Mouse (Mus musculus) MEL (cell line): ENCODE measurements around the gene Fnip2. TPM values are rescaled to one million over a fixed set of nuclear protein-coding genes. Genes with fewer than 3 reads are reported as not detected.

Experiments
- DNase-seq: peaks from one replicate; pipeline ENCODE4 v3.0.0; 2011; ENCODE audit warnings: low read depth, low spot score
- H3K27ac ChIP-seq: 2 replicates; pipeline ENCODE4 v1.5.1; 2012; ENCODE audit warnings: low read depth, mild to moderate bottlenecking, control low read depth, low read length, moderate library complexity; ENCODE audit not compliant: control insufficient read depth
- H3K27me3 ChIP-seq, 2 experiments: fragments of 150-350 bp in 1 of 2; sonication (generic) in 1 of 2; 2 replicates each; pipeline ENCODE4 v1.6.1; 2012; ENCODE audit warnings: low read length in 2 of 2, mild to moderate bottlenecking in 2 of 2, improper control_type of control experiment in 1 of 2, moderate library complexity in 1 of 2; ENCODE audit not compliant: insufficient read depth in 2 of 2, control insufficient read depth in 1 of 2
- H3K36me3 ChIP-seq, 2 experiments: 2 replicates each; pipeline ENCODE4 v1.6.1; 2012 to 2014; ENCODE audit warnings: low read length in 2 of 2, improper control_type of control experiment in 1 of 2, inconsistent platforms in 1 of 2, mild to moderate bottlenecking in 1 of 2; ENCODE audit not compliant: insufficient read depth in 2 of 2, control insufficient read depth in 1 of 2
- H3K4me1 ChIP-seq, 2 experiments: fragments of 150-350 bp in 1 of 2; sonication (generic) in 1 of 2; 2 replicates each; pipeline ENCODE4 v1.6.1; 2012; ENCODE audit warnings: low read length in 2 of 2, improper control_type of control experiment in 1 of 2, mild to moderate bottlenecking in 1 of 2; ENCODE audit not compliant: insufficient read depth in 2 of 2, control insufficient read depth in 1 of 2
- H3K4me3 ChIP-seq, 2 experiments: fragments of 150-350 bp in 1 of 2; sonication (generic) in 1 of 2; 2 replicates each; pipeline ENCODE4 v1.5.1; 2012; ENCODE audit warnings: low read depth in 2 of 2, low read length in 2 of 2, mild to moderate bottlenecking in 2 of 2, moderate library complexity in 2 of 2, control low read depth in 1 of 2, improper control_type of control experiment in 1 of 2; ENCODE audit not compliant: control insufficient read depth in 1 of 2, insufficient read depth in 1 of 2
- H3K79me2 ChIP-seq: 2 replicates; pipeline ENCODE4 v1.6.1; 2012; ENCODE audit warnings: mild to moderate bottlenecking, low read length, moderate library complexity; ENCODE audit not compliant: control insufficient read depth, poor library complexity, insufficient read depth
- H3K9ac ChIP-seq: 2 replicates; pipeline ENCODE4 v1.6.1; 2012; ENCODE audit warnings: low read depth, mild to moderate bottlenecking, control low read depth, low read length, moderate library complexity; ENCODE audit not compliant: control insufficient read depth, poor library complexity, severe bottlenecking
- H3K9me3 ChIP-seq: fragments of 150-350 bp; sonication (generic); replicated peaks from 2 replicates; pipeline ENCODE4 v1.6.1; 2012; ENCODE audit warnings: mild to moderate bottlenecking, low read length, improper control_type of control experiment, moderate library complexity; ENCODE audit not compliant: insufficient read depth
- CHD1 ChIP-seq: IDR thresholded peaks from 2 replicates; pipeline ENCODE4 v1.6.1; 2012; ENCODE audit warnings: low read depth, mild to moderate bottlenecking, inconsistent platforms, low read length, improper control_type of control experiment
- CTCF ChIP-seq, 3 experiments: IDR thresholded peaks in 2 of 3; conservative IDR thresholded peaks in 1 of 3; 2 replicates each; pipeline ENCODE4 v1.5.1; 2011 to 2012; ENCODE audit warnings: low read length in 3 of 3, low read depth in 2 of 3, mild to moderate bottlenecking in 2 of 3, improper control_type of control experiment in 1 of 3, inconsistent platforms in 1 of 3, mixed read lengths in 1 of 3, moderate library complexity in 1 of 3; ENCODE audit not compliant: control insufficient read depth in 1 of 3, insufficient read depth in 1 of 3, poor library complexity in 1 of 3, severe bottlenecking in 1 of 3
- E2F4 ChIP-seq: IDR thresholded peaks from 2 replicates; pipeline ENCODE4 v1.6.1; 2011; ENCODE audit warnings: low read depth, low read length, improper control_type of control experiment, borderline replicate concordance
- EP300 ChIP-seq, 2 experiments: IDR thresholded peaks; 2 replicates each; pipeline ENCODE4 v1.6.1; 2011; ENCODE audit warnings: improper control_type of control experiment in 2 of 2, low read length in 2 of 2, low read depth in 1 of 2, mild to moderate bottlenecking in 1 of 2
- ETS1 ChIP-seq: IDR thresholded peaks from 2 replicates; pipeline ENCODE4 v1.6.1; 2012; ENCODE audit warnings: low read depth, mild to moderate bottlenecking, inconsistent platforms, low read length, improper control_type of control experiment, moderate library complexity
- GABPA ChIP-seq: IDR thresholded peaks from 2 replicates; pipeline ENCODE4 v1.6.1; 2012; ENCODE audit warnings: low read depth, mild to moderate bottlenecking, inconsistent platforms, low read length, improper control_type of control experiment, moderate library complexity
- HCFC1 ChIP-seq: IDR thresholded peaks from 2 replicates; pipeline ENCODE4 v1.6.1; 2012; ENCODE audit warnings: low read depth, mild to moderate bottlenecking, inconsistent platforms, low read length, improper control_type of control experiment, moderate library complexity
- MAFK ChIP-seq: IDR thresholded peaks from 2 replicates; pipeline ENCODE4 v1.6.1; 2011; ENCODE audit warnings: low read depth, mild to moderate bottlenecking, low read length, improper control_type of control experiment, borderline replicate concordance
- MAX ChIP-seq: IDR thresholded peaks from 2 replicates; pipeline ENCODE4 v1.6.1; 2011; ENCODE audit warnings: low read length, improper control_type of control experiment
- MAZ ChIP-seq: IDR thresholded peaks from 2 replicates; pipeline ENCODE4 v1.6.1; 2012; ENCODE audit warnings: low read depth, mild to moderate bottlenecking, inconsistent platforms, low read length, improper control_type of control experiment
- MEF2A ChIP-seq: IDR thresholded peaks from 2 replicates; pipeline ENCODE4 v1.6.1; 2014; ENCODE audit warnings: low read depth, mild to moderate bottlenecking, inconsistent platforms, low read length, improper control_type of control experiment; ENCODE audit not compliant: poor library complexity, insufficient replicate concordance, severe bottlenecking; ENCODE audit errors: extremely low read depth
- MYC ChIP-seq: IDR thresholded peaks from 2 replicates; pipeline ENCODE4 v1.6.1; 2011; ENCODE audit warnings: low read depth, mild to moderate bottlenecking, low read length, improper control_type of control experiment, moderate library complexity
- NELFE ChIP-seq: IDR thresholded peaks from 2 replicates; pipeline ENCODE4 v1.6.1; 2011; ENCODE audit warnings: low read depth, low read length, improper control_type of control experiment
- SIN3A ChIP-seq: IDR thresholded peaks from 2 replicates; pipeline ENCODE4 v1.6.1; 2012; ENCODE audit warnings: low read length, improper control_type of control experiment, inconsistent platforms
- SMC3 ChIP-seq: IDR thresholded peaks from 2 replicates; pipeline ENCODE4 v1.6.1; 2011; ENCODE audit warnings: low read depth, low read length, improper control_type of control experiment
- USF2 ChIP-seq, 2 experiments: IDR thresholded peaks; 2 replicates each; pipeline ENCODE4 v1.6.1; 2011 to 2012; ENCODE audit warnings: improper control_type of control experiment in 2 of 2, low read length in 2 of 2, borderline replicate concordance in 1 of 2, inconsistent platforms in 1 of 2, low read depth in 1 of 2, mild to moderate bottlenecking in 1 of 2; ENCODE audit not compliant: insufficient read depth in 1 of 2
- ZMIZ1 ChIP-seq: IDR thresholded peaks from 2 replicates; pipeline ENCODE4 v1.6.1; 2012; ENCODE audit warnings: low read depth, mild to moderate bottlenecking, inconsistent platforms, low read length, improper control_type of control experiment, moderate library complexity
- polyA plus RNA-seq, 2 experiments: library from polyadenylated mRNA; stranded (reverse) in 1 of 2; unstranded in 1 of 2; fragments of >175 nt in 1 of 2; fragments of >200 nt in 1 of 2; gene quantifications; 2 replicates each; pipeline versions ENCODE4 v1.2.1 to v1.2.4; 2012; ENCODE audit warnings: low replicate concordance in 2 of 2, low read depth in 1 of 2; ENCODE audit not compliant: insufficient read length in 2 of 2, insufficient read depth in 1 of 2, missing spikeins in 1 of 2
- total RNA-seq: library from RNA; depleted of rRNA; stranded (reverse); fragments of 300-350 nt; gene quantifications from 2 replicates; pipeline ENCODE4 v1.2.3, GENCODE M21; 2012

Fnip2 gene
- total and polyA plus RNA-seq, 3 experiments: 10.4 to 65.8 (median 11.0) TPM

DNA sequence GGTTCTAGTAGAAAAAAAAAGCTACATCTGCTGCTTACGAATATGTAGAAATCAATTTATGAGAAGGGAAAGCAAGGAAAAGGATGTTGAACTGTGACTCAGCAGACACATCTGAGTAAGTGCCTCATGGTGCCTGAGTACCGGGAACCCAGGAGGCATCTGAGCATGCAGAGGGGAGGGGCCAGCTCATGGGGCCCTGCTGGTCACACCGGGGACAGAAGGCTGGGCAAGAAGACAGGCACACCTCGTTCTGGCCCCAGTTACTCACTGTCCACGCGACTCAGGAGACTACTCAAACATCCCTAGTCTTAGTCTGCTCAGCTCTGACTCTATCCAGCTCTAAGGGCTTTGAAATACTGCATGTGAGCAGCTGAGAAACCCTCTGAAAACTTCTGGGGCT lies 25.0 kb downstream of the Fnip2 start:
- DNase-seq: peak; percentile 59
- Histone ChIP-seq H3K27ac (peak overlapping the region; percentile 3; the same call in 1 of the 2 replicates), H3K27me3 (no peaks in the 10 kb centered on the region)

DNA sequence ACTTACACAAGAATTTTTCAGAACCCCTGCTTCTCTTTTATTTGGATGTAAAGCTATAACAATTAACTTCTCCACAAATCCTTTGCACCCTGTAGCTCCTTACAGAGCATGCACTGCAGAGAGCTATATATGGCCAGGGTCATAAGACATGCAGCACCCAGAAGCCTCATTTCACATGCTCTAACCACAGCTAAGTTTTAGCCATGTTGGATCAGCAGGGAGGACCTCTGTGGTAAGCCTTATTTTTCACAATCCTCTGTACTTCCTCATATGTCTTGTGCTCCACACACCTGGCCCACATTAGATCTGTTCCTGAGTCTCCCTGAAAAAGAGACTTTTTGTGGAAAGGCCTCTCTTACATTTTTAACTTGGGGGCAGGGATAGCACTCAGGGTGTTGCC lies 27.9 kb downstream of the Fnip2 start:
- H3K27ac ChIP-seq: 0 out of 2 replicates have a peak overlapping the region, but pooled peaks have one; percentile 1
- H3K79me2 ChIP-seq: 0 out of 2 replicates have a peak, but pooled peaks cover under 1% of the 10 kb centered on the region
- H3K36me3 ChIP-seq: peaks cover 0 to 40% of the 10 kb centered on the region in 2 experiments; a peak in 2 of 4 replicates
- no peaks in the 10 kb centered on the region for H3K27me3 ChIP-seq
- no peaks in the 10 kb centered on the region for H3K9me3 ChIP-seq
- TF ChIP-seq MAFK (no peak), GABPA (no peak), ETS1 (no peak), USF2 (IDR thresholded peaks at IDR 0.05; ENCODE audit: borderline replicate concordance in 1 of 2, insufficient read depth in 1 of 2, low read depth in 1 of 2, low read length in 2 of 2) (no peak), MYC (no peak), E2F4 (no peak), CHD1 (no peak), SMC3 (no peak), ZMIZ1 (no peak), MEF2A (no peak), MAZ (no peak)
- TF ChIP-seq, all 39 proteins: peak for 0
- Histone ChIP-seq H3K4me1 (peaks cover 23 to 46% of the 10 kb centered on the region in 2 experiments), H3K9ac (no peak overlapping the region), H3K4me3 (no peak overlapping the region)
- DNase-seq: peak; percentile 52

More for the DNA sequence above, 25.0 kb downstream of the Fnip2 start:
- Histone ChIP-seq H3K9me3 (no peaks in the 10 kb centered on the region), H3K4me3 (no peak overlapping the region), H3K4me1 (peaks cover 14 to 23% of the 10 kb centered on the region in 2 experiments), H3K79me2 (no peaks in the 10 kb centered on the region), H3K9ac (no peak overlapping the region), H3K36me3 (peaks cover 0 to 22% of the 10 kb centered on the region in 2 experiments)
- TF ChIP-seq SIN3A: 0 out of 2 replicates have a peak, but pooled peaks have one; percentile 16
- no peak for TF ChIP-seq CTCF (IDR thresholded peaks at IDR 0.05 in 2 of 3, conservative IDR thresholded peaks at IDR 0.05 in 1 of 3; ENCODE audit: control insufficient read depth in 1 of 3, insufficient read depth in 1 of 3, low read depth in 2 of 3, low read length in 3 of 3, poor library complexity in 1 of 3, severe bottlenecking in 1 of 3)
- peak in 1 of 2 experiments; percentile 28; a peak in 1 of 4 replicates for TF ChIP-seq EP300 (IDR thresholded peaks at IDR 0.05; ENCODE audit: low read depth in 1 of 2, low read length in 2 of 2)
- TF ChIP-seq MAX: 0 out of 2 replicates have a peak, but pooled peaks have one; percentile 21
- TF ChIP-seq NELFE: 0 out of 2 replicates have a peak, but pooled peaks have one; percentile 17
- no peak for TF ChIP-seq HCFC1
